Mouse (Mus musculus) bone marrow, adult 2 months (tissue): Measurements from ENCODE around the gene Crocc2.

Source experiments
- CTCF ChIP-seq: fragments of 200-500 bp; IDR thresholded peaks from 2 replicates; pipeline ENCODE4 v1.5.1; 2011; ENCODE audit warnings: low read length, control low read depth; ENCODE audit not compliant: control insufficient read depth, insufficient read depth
- POLR2A ChIP-seq: fragments of 200-500 bp; IDR thresholded peaks from 2 replicates; pipeline ENCODE4 v1.6.1; 2011; ENCODE audit warnings: low read depth, mild to moderate bottlenecking, control low read depth, low read length, borderline replicate concordance; ENCODE audit not compliant: control insufficient read depth

DNA sequence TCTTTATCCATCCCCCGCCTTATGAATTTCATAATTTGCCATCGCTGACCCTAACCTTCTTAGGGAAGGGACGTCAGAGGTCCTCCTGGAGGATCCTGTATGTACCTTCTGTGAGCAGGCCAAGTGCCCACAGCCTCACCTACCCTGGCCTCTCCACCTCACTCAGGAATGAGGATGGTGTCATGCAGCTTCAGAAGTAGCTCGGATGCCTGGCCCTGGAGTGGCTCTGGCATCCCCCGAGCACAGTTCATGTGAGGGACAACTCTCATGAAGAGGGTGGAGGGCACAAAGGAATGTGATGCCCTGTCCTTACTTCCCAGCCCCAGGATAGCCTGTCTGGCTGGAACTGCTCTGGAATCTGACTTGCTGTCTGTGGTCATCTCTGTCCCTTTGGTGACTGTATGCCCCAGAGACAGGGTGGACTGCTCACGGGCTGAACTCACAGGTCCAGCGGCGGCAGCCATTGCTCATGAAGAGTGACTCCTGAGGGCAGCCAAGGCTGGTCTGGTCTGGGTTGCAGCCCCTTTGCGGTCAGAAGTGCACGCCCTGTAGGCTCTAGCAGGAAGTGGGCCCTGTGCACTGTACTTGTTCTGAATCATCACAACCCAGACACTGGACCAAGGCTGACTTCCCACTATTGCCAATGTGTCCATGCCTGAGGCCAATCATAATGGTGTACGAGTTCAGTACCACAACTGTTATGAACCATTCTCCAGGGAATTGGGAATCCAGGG is 2.0 kb upstream of the Crocc2 start:
- TF ChIP-seq POLR2A = no peak
- TF ChIP-seq CTCF = no peak
